Mouse (Mus musculus) kidney, adult 9 months (tissue): ENCODE measurements at regions not wholly inside any gene's neighbourhood (a gene's known extent, or its start where the extent isn't known, plus 50 kb on each side); places are given as distances from the start of the nearest gene placed in this dataset.

Experiments used
- DNase-seq: peaks from one replicate; pipeline ENCODE4 v3.0.0; 2022

- no peak for DNase-seq
These were observed 139.2 kb upstream of the Cep126 start for GRCm38 (mm10) chr9:8273253-8273652.

- DNase-seq: no peak
These were observed 115.4 kb upstream of the Cep126 start for GRCm38 (mm10) chr9:8249542-8249941.

GRCm38 (mm10) chr9:8228078-8228477, 94.0 kb upstream of the Cep126 start:
- no peak for DNase-seq

GRCm38 (mm10) chr9:8226415-8226814, 92.3 kb upstream of the Cep126 start:
- DNase-seq: peak; percentile 38

GRCm38 (mm10) chr9:8208855-8209254, 74.8 kb upstream of the Cep126 start:
- DNase-seq: peak; percentile 75

- peak; percentile 90 for DNase-seq
These were observed 51.3 kb upstream of the Cep126 start for GRCm38 (mm10) chr9:8185433-8185832.
